Mouse (Mus musculus): ENCODE data around the gene Anks1. TPM values are rescaled to one million over a fixed set of nuclear protein-coding genes. Genes with fewer than 3 reads are reported as not detected.

The Anks1 gene
- polyA plus RNA-seq, 1 experiment: 19.1 TPM

GRCm38 (mm10) chr17:28013259-28013875, 104.3 kb downstream of the Anks1 start:
- no peak for TF ChIP-seq GATA1 (IDR thresholded peaks at IDR 0.05; ENCODE audit: borderline replicate concordance, low read length)
- TF ChIP-seq FLI1 (IDR thresholded peaks at IDR 0.05; ENCODE audit: low read length): no peak
- Histone ChIP-seq H3K27me3 (replicated peaks) (no peaks in the 10 kb centered on the region), H3K36me3 (replicated peaks; ENCODE audit: low read length) (peaks cover 57% of the 10 kb centered on the region), H3K4me1 (peaks cover 100% of the 10 kb centered on the region), H3K9me3 (no peaks in the 10 kb centered on the region), H3K4me3 (replicated peaks) (peak overlapping the region; percentile 91)

- peak overlapping the region; percentile 91 for H3K4me3 ChIP-seq (replicated peaks)
- no peaks in the 10 kb centered on the region for H3K9me3 ChIP-seq
- H3K27me3 ChIP-seq (replicated peaks): no peaks in the 10 kb centered on the region
- no peak for TF ChIP-seq FLI1 (IDR thresholded peaks at IDR 0.05; ENCODE audit: low read length)
- no peak for TF ChIP-seq GATA1 (IDR thresholded peaks at IDR 0.05; ENCODE audit: borderline replicate concordance, low read length)
- H3K4me1 ChIP-seq: peaks cover 100% of the 10 kb centered on the region
- H3K36me3 ChIP-seq (replicated peaks; ENCODE audit: low read length): peaks cover 64% of the 10 kb centered on the region
Measured at GRCm38 (mm10) chr17:28014449-28014848, 105.3 kb downstream of the Anks1 start.

GRCm38 (mm10) chr17:28015068-28015730, 106.1 kb downstream of the Anks1 start:
- Histone ChIP-seq H3K4me1 (peaks cover 100% of the 10 kb centered on the region), H3K27me3 (replicated peaks) (no peaks in the 10 kb centered on the region), H3K4me3 (replicated peaks) (peak overlapping the region; percentile 91), H3K36me3 (replicated peaks; ENCODE audit: low read length) (peaks cover 66% of the 10 kb centered on the region), H3K9me3 (no peaks in the 10 kb centered on the region)
- TF ChIP-seq FLI1 (IDR thresholded peaks at IDR 0.05; ENCODE audit: low read length) (peak; percentile 59; the same call in 1 of the 2 replicates), GATA1 (IDR thresholded peaks at IDR 0.05; ENCODE audit: borderline replicate concordance, low read length) (0 out of 3 replicates have a peak, but pooled peaks have one; percentile 21)

- peaks cover 66% of the 10 kb centered on the region for H3K36me3 ChIP-seq (replicated peaks; ENCODE audit: low read length)
- H3K9me3 ChIP-seq: no peaks in the 10 kb centered on the region
- peak overlapping the region; percentile 59 for H3K4me3 ChIP-seq (replicated peaks)
- H3K4me1 ChIP-seq: peaks cover 100% of the 10 kb centered on the region
- no peaks in the 10 kb centered on the region for H3K27me3 ChIP-seq (replicated peaks)
- TF ChIP-seq GATA1 (IDR thresholded peaks at IDR 0.05; ENCODE audit: borderline replicate concordance, low read length): no peak
- no peak for TF ChIP-seq FLI1 (IDR thresholded peaks at IDR 0.05; ENCODE audit: low read length)
Measured at GRCm38 (mm10) chr17:28016056-28016797, 107.1 kb downstream of the Anks1 start.

GRCm38 (mm10) chr17:28018344-28018743, 109.2 kb downstream of the Anks1 start:
- TF ChIP-seq FLI1 (IDR thresholded peaks at IDR 0.05; ENCODE audit: low read length): no peak
- TF ChIP-seq GATA1 (IDR thresholded peaks at IDR 0.05; ENCODE audit: borderline replicate concordance, low read length): no peak
- H3K36me3 ChIP-seq (replicated peaks; ENCODE audit: low read length): peaks cover 75% of the 10 kb centered on the region
- peaks cover 100% of the 10 kb centered on the region for H3K4me1 ChIP-seq

GRCm38 (mm10) chr17:28018776-28019175, 109.7 kb downstream of the Anks1 start:
- H3K27me3 ChIP-seq (replicated peaks): no peaks in the 10 kb centered on the region
- TF ChIP-seq FLI1 (IDR thresholded peaks at IDR 0.05; ENCODE audit: low read length) (no peak), GATA1 (IDR thresholded peaks at IDR 0.05; ENCODE audit: borderline replicate concordance, low read length) (no peak)
- H3K4me3 ChIP-seq (replicated peaks): no peak overlapping the region
- peaks cover 100% of the 10 kb centered on the region for H3K4me1 ChIP-seq
- H3K9me3 ChIP-seq: no peaks in the 10 kb centered on the region
- peaks cover 77% of the 10 kb centered on the region for H3K36me3 ChIP-seq (replicated peaks; ENCODE audit: low read length)

More at GRCm38 (mm10) chr17:28018344-28018743, 109.2 kb downstream of the Anks1 start:
- Histone ChIP-seq H3K9me3 (no peaks in the 10 kb centered on the region), H3K4me3 (replicated peaks) (peak overlapping the region; percentile 16), H3K27me3 (replicated peaks) (no peaks in the 10 kb centered on the region)

- no peak overlapping the region for H3K4me3 ChIP-seq (replicated peaks)
- peaks cover 100% of the 10 kb centered on the region for H3K4me1 ChIP-seq
- H3K9me3 ChIP-seq: no peaks in the 10 kb centered on the region
- no peaks in the 10 kb centered on the region for H3K27me3 ChIP-seq (replicated peaks)
- TF ChIP-seq GATA1 (IDR thresholded peaks at IDR 0.05; ENCODE audit: borderline replicate concordance, low read length): no peak
- TF ChIP-seq FLI1 (IDR thresholded peaks at IDR 0.05; ENCODE audit: low read length): no peak
- H3K36me3 ChIP-seq (replicated peaks; ENCODE audit: low read length): peaks cover 89% of the 10 kb centered on the region
Measured at GRCm38 (mm10) chr17:28019785-28020696, 110.9 kb downstream of the Anks1 start.

GRCm38 (mm10) chr17:28021911-28022310, 112.8 kb downstream of the Anks1 start:
- H3K4me3 ChIP-seq (replicated peaks): no peak overlapping the region
- peaks cover 98% of the 10 kb centered on the region for H3K36me3 ChIP-seq (replicated peaks; ENCODE audit: low read length)
- no peaks in the 10 kb centered on the region for H3K9me3 ChIP-seq
- H3K4me1 ChIP-seq: peaks cover 100% of the 10 kb centered on the region
- H3K27me3 ChIP-seq (replicated peaks): no peaks in the 10 kb centered on the region
- TF ChIP-seq FLI1 (IDR thresholded peaks at IDR 0.05; ENCODE audit: low read length): no peak
- TF ChIP-seq GATA1 (IDR thresholded peaks at IDR 0.05; ENCODE audit: borderline replicate concordance, low read length): no peak

Data from megakaryocyte, embryonic 14.5 days (primary cell).